Mouse (Mus musculus) left cerebral cortex, postnatal 36 days (tissue): ENCODE data around the gene Arf5. TPM values are rescaled to one million over a fixed set of nuclear protein-coding genes. Genes with fewer than 3 reads are reported as not detected.

Experiments used
- DNase-seq, 2 experiments: peaks; one replicate each; pipeline ENCODE4 v3.0.0; 2021 to 2022; ENCODE audit warnings: low spot score in 2 of 2, mixed read lengths in 1 of 2
- intact Hi-C: fragments of 180-260 bp; cut with DNase I; formaldehyde crosslinking; loops from one replicate; pipeline ENCODE4 v1.15.1; 2025
- total RNA-seq, 2 experiments: library from RNA; stranded (reverse); gene quantifications; 2 replicates each; pipeline ENCODE4 v1.2.3; 2021

Gene Arf5
- 100 to 1,000 TPM; 254 to 319 TPM for total RNA-seq

DNA sequence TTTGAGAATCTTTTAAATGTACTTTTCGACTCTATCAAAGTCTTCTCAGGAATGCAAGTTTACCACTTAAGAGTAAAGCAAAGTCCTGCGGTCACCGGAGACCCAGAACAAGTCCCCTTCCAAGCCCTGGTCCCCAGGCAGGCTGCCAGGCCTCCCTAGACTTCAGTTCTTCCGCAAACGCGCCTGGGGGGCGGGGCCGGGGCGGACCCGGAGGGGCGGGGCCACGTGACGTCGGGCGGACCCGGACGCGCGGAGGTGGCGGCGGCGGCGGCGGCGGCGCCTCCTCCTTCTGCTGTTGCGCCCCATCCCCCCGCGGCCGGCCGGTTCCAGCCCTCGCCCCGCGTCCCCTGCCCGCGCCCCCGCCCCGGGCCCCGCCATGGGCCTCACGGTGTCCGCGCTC, at the start of gene Arf5:
Arf5 (plus strand) TSS at position 248 of the 400 bp plus-strand sequence.
- peak; percentile 90 to 91 for DNase-seq
- intact Hi-C loops: loop anchor here (1.0 to 5.0 kb wide), 2 partner anchors 59 to 161 kb away; no protein-coding TSS in a partner anchor

DNA sequence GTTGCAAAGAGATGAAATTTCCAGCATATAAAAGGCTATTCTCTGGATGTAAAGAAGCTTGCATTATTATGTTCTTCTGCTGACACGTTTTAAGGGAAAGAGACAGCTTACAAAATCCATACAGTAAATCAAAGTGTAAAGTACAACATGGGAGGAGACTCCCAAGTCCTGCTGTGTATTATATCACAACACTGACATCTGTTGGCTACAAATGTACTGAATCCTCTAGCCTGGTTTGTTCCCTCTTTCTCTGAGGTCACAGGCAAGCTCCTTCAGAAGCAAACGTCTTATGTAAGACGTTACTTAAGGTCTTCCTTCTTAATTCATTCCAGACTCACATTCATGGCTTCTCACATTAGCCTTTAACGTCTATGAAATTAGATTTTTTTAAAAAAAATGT, 41.4 kb upstream of the Arf5 start:
- no peak for DNase-seq
- intact Hi-C loops: no loop called here

DNA sequence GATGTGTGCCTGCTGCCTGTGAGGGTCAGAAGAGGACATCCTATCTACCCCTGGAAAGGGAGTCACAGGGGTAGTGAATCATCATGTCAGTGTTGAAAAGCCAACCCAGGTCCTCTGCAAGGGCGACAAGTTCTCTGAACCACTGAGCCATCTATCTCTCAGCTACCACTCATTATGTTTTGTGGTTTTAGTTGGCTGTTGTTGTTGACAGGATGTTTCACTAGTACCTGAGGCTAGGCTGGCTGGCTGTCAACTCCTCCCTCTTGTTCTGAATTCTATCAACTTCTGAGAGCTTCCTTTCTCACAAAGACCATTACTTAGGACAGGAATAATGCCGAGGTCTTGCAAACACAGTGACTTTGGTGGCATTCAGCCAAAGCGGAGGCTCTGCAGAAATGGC, 38.2 kb upstream of the Arf5 start:
- intact Hi-C loops: no loop called here

GRCm38 (mm10) chr6:28389038-28389437, 34.3 kb upstream of the Arf5 start:
- intact Hi-C loops: no loop called here
- no peak for DNase-seq

More for the DNA sequence above, 38.2 kb upstream of the Arf5 start:
- DNase-seq: no peak

DNA sequence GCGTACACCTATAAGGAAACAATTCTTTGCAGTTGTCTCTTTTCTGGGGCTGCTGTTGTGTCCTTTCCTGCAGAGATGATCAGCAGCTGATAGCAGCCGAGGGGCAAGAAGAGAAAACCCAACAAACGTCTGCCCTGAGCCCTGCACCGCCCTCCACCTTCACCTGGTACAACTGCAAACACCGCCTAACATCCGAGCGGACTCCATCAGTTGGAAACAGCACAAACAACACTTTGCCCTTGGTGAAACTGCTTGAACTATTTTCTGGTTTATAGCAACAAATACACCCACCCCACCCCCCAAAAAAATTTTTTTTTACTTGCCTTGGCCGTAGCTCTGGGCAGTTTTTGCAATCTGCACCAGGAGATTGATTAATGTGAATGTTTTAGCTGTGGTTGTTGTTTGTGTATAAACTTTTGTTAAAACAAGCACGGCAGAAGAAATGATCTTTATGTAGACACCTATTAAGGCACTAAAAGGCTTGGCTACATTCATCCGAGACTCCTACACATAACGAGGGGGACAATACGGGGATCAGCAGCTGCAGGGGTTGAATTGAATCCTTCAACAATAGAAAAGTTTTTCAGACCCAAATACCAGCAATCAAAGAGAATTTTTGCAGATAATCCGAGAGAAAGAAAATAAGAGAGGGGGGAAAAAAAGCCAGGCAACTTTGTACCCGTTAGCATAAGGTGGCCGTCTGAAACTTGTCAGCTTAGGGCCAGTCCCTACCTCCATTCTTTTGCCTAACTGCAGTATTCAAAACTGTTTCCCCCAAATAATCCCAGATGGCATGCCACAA, 27.1 kb upstream of the Arf5 start:
- DNase-seq: no peak
- intact Hi-C loops: no loop called here

- intact Hi-C loops: no loop called here
- DNase-seq: no peak
Observed at GRCm38 (mm10) chr6:28396853-28397457, 26.4 kb upstream of the Arf5 start.

GRCm38 (mm10) chr6:28397681-28398203, 25.6 kb upstream of the Arf5 start, which contains the start of gene Zfp800:
Gene Zfp800, minus strand, starts transcription at chr6:28398005.
- intact Hi-C loops: no loop called here
- DNase-seq: no peak

- DNase-seq: no peak
- intact Hi-C loops: no loop called here
Observed at GRCm38 (mm10) chr6:28398726-28399125, 24.6 kb upstream of the Arf5 start.

- DNase-seq: no peak
- intact Hi-C loops: no loop called here
Observed at GRCm38 (mm10) chr6:28399791-28400190, 23.6 kb upstream of the Arf5 start.

- intact Hi-C loops: no loop called here
- DNase-seq: no peak
Observed at GRCm38 (mm10) chr6:28410053-28410452, 13.3 kb upstream of the Arf5 start.

GRCm38 (mm10) chr6:28411236-28411635, 12.1 kb upstream of the Arf5 start:
- intact Hi-C loops: no loop called here
- DNase-seq: no peak

DNA sequence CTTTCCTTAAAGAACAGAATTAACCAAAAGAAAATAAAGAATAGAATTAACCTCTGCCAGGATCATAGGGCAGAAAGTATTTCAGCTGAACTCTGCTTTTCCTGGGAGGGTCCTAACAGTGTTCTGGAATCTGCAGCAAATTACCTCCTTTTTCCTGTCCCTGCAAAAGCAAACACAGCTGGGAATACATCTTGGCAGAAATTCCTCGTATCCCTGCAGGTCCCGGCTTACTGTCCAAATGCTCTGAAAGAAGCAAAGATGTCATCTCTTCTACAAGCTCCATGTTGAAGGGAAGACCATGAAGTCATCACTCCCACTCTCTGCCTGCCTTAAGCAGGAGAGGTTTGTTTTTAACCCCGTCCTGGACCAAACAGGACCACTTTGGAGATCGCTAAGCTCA, 6.4 kb upstream of the Arf5 start:
- DNase-seq: no peak
- intact Hi-C loops: no loop called here

GRCm38 (mm10) chr6:28418449-28418848, 4.9 kb upstream of the Arf5 start:
- intact Hi-C loops: no loop called here

GRCm38 (mm10) chr6:28419673-28420072, 3.7 kb upstream of the Arf5 start:
- DNase-seq: no peak
- intact Hi-C loops: loop anchor here (5.0 kb wide), 1 partner anchor 63 kb away; no protein-coding TSS in a partner anchor

More at GRCm38 (mm10) chr6:28418449-28418848, 4.9 kb upstream of the Arf5 start:
- DNase-seq: peak; percentile 52 to 62

- intact Hi-C loops: loop anchor here (5.0 kb wide), 1 partner anchor 62 kb away; no protein-coding TSS in a partner anchor
- no peak for DNase-seq
Observed at GRCm38 (mm10) chr6:28420361-28420760, 3.0 kb upstream of the Arf5 start.

GRCm38 (mm10) chr6:28420865-28421264, 2.5 kb upstream of the Arf5 start:
- intact Hi-C loops: loop anchor here (5.0 kb wide), 1 partner anchor 61 kb away; no protein-coding TSS in a partner anchor
- no peak for DNase-seq

DNA sequence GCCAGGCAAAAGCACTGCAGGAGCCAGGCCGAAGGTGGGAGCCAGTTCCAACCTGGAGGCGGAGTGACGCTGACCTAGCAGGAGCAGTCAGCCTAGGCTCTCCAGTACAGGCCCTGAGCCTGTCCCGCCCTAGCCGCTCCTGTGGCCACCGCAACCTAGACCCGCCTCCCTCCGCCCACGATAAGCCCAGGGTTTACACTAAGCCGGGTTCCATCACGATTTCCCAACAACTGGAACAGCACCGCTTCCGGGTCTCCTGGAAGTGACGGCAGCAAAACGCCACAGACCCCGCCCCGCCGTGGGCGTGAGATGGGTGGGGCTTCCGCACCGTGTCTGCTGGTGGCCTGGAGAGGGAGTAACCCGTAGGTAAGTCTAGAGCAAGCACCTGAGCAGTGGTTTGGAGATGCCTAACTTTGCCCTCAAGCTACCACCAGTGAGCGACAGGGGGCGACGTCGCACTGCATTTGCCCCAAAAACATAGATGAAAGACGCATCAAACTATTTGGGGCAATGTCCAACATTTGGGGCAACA, 1.8 kb upstream of the Arf5 start:
- intact Hi-C loops: loop anchor here (5.0 kb wide), 1 partner anchor 61 kb away; no protein-coding TSS in a partner anchor
- DNase-seq: peak; percentile 91 to 93

DNA sequence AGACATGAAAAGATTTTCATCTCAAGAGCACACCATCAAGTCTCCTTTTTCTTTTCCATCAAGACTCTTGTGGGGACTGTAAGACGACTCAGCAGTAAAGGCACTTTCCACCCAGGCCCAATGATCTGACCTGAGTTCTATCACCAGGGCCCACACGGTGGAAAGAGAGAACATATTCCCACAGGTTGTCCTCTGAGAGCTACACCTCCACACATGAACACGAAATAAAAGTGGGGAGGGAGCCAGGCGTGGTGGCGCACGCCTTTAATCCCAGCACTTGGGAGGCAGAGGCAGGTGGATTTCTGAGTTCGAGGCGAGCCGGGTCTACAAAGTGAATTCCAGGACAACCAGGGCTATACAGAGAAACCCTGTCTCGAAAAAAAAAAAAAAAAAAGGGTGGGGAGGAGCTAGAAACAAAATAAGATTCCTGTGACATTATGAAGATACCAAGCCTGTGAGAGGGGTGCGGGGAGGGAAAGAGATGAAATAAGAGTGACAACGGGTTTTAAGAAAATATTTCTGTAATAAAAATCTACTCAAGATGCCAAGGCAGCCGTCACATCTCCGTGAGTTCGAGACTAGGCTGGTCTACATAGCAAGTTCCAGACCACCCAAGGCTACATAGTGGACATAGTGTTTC, 589 bp upstream of the Arf5 start:
- DNase-seq: no peak
- intact Hi-C loops: loop anchor here (1.0 to 5.0 kb wide), 2 partner anchors 60 to 160 kb away; no protein-coding TSS in a partner anchor
